Comparison of ENCODE assay signal across 24 mouse cellular contexts in genomic region chr17:12983988-12984387, GRCm38 (mm10). TPM values are rescaled to one million over a fixed set of nuclear protein-coding genes. Genes with fewer than 3 reads are reported as not detected.
"Had no signal": no experiment of that assay in that cellular context is flagged by ENCODE, and none has a peak within 500 bp of the region (broad histone marks: within the 10 kb centered on the region; RNA-seq: fewer than 3 reads in every experiment).

No protein-coding gene starts in this region.

- ATAC-seq: hindbrain, postnatal 0 days; intestine, embryonic 16.5 days had no signal

- H3K9me3 ChIP-seq: heart, embryonic 13.5 days; heart, embryonic 15.5 days; hindbrain, embryonic 13.5 days; hindbrain, embryonic 15.5 days; kidney, embryonic 15.5 days; limb, embryonic 10.5 days; limb, embryonic 12.5 days; liver, embryonic 13.5 days had no signal

- H3K4me1 ChIP-seq: limb, embryonic 10.5 days; limb, embryonic 12.5 days had no signal

- H3K27me3 ChIP-seq: heart, embryonic 13.5 days; heart, embryonic 15.5 days; hindbrain, embryonic 13.5 days; hindbrain, embryonic 15.5 days; kidney, embryonic 15.5 days; limb, embryonic 12.5 days; liver, embryonic 13.5 days had no signal

- DNase-seq: gastrocnemius, adult 2 months; gastrocnemius, postnatal 10 days; gastrocnemius, postnatal 25 days; heart, adult 18-20 months; heart, postnatal 14 days; heart, postnatal 36 days; kidney, adult 11 months; kidney, adult 2 months; kidney, adult 9 months; kidney, postnatal 14 days; kidney, postnatal 36 days; liver; liver, embryonic 13.5 days had no signal

- H3K4me3 ChIP-seq: gastrocnemius, adult 2 months; heart, embryonic 13.5 days; heart, embryonic 15.5 days; hindbrain, embryonic 13.5 days; hindbrain, embryonic 15.5 days; kidney, embryonic 15.5 days; left cerebral cortex, adult 2 months; limb, embryonic 10.5 days; limb, embryonic 12.5 days; liver, embryonic 13.5 days had no signal

RNA-seq across cellular contexts. Expression of gene Acat3, which starts 43.6 kb away (rescaled TPM):
- total RNA-seq: gastrocnemius, adult 2 months; gastrocnemius, postnatal 25 days; heart, adult 18-20 months had no signal
- polyA plus RNA-seq: heart, postnatal 0 days had no signal
